Mouse (Mus musculus): Measurements from ENCODE around the gene Enho. TPM values are rescaled to one million over a fixed set of nuclear protein-coding genes. Genes with fewer than 3 reads are reported as not detected.
A peak's percentile ranks its signal among the peaks of the same experiment; 100 is the strongest.

Gene Enho
- polyA plus RNA-seq, 1 experiment from 2014 or later: 32.9 TPM

GRCm38 (mm10) chr4:41638186-41638731 is 1.9 kb downstream of the Enho start:
- Histone ChIP-seq H3K9ac (ENCODE audit: low read length) (no peak overlapping the region), H3K9me3 (ENCODE audit: control insufficient read depth, low read length) (no peaks in the 10 kb centered on the region), H3K4me1 (ENCODE audit: control insufficient read depth, insufficient read depth, low read length) (peaks cover 39% of the 10 kb centered on the region), H3K27ac (ENCODE audit: low read depth, low read length) (no peak overlapping the region), H3K4me3 (ENCODE audit: low read depth, low read length) (no peak overlapping the region), H3K4me2 (no peak overlapping the region; the same call in 1 of the 2 replicates), H3K36me3 (ENCODE audit: control insufficient read depth, insufficient read depth, low read length) (no peaks in the 10 kb centered on the region), H3K27me3 (ENCODE audit: control insufficient read depth, insufficient read depth, low read length) (peaks cover 2% of the 10 kb centered on the region; the same call in 1 of the 2 replicates)
- ATAC-seq (ENCODE audit: low FRiP score): no peak
- peak; percentile 81 for DNase-seq (ENCODE audit: low spot score, missing footprints)
- 90% methylated on average over 10 of the region's 10 CpGs for WGBS

DNA sequence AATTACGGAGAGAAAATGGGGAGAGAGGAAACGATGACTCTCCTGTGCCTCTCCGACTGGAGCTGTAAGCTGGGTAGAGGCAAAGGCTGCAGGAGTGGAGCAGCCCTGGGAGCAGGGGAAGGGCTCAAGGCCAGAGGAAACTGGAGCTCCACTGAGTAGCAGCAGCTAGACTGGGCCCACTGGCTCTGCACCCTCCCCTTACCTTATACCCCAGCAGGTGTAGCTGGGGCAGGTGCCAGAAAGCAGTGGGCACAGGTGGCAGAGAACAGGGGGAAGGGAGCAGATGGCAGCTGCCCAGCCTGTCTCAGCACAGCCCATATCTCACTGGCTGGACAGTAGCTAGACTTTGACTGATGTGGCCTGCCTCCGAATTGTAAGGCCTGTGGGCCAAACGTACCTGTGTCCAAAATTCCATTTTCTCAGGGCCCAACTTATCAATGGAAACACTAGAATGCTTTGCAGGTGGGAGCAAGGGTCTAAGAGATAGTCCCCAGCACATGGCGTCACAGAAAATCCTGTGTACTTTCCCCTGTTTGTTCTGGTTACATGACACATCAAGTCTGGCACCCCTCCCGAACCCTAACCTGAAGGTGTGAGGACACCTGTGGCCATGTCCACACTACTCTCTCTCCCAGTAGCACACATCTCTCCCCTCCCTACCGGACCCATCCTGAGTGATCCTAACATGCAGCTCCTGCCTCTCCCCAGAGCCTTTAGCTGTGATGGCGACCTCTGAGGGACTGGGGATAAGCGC is 3.1 kb downstream of the Enho start:
- WGBS: 88% methylated on average over 10 of the region's 10 CpGs

DNA sequence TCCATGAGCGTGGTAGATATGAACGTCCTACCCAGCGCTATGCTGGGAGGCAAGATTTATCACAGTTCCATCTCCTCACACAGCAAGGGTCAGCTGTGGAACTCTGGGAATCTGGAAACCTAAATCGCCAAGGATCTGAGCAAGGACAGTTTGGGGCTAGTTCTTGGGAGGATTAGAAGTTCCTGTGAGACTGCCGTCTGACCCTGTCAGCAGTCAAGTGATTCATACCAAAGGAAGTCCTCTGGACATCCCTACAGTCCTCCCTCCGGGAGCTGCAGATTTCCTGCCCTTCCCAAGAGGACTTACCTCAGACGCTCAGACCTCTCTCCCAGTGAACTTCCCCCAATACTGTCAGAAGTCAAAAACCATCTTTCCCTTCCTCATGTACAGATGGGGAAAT is 3.8 kb downstream of the Enho start:
- 50% methylated on average over 7 of the region's 7 CpGs for WGBS
- Histone ChIP-seq H3K4me2 (no peak overlapping the region), H3K36me3 (ENCODE audit: control insufficient read depth, insufficient read depth, low read length) (no peaks in the 10 kb centered on the region), H3K9me3 (ENCODE audit: control insufficient read depth, low read length) (no peaks in the 10 kb centered on the region), H3K27ac (ENCODE audit: low read depth, low read length) (no peak overlapping the region), H3K4me1 (ENCODE audit: control insufficient read depth, insufficient read depth, low read length) (peaks cover 51% of the 10 kb centered on the region), H3K9ac (ENCODE audit: low read length) (no peak overlapping the region), H3K4me3 (ENCODE audit: low read depth, low read length) (no peak overlapping the region), H3K27me3 (ENCODE audit: control insufficient read depth, insufficient read depth, low read length) (peaks cover 2% of the 10 kb centered on the region; the same call in 1 of the 2 replicates)
- ATAC-seq (ENCODE audit: low FRiP score) (no peak), DNase-seq (ENCODE audit: low spot score, missing footprints) (no peak)

More for the DNA sequence above, 3.1 kb downstream of the Enho start:
- Histone ChIP-seq H3K9me3 (ENCODE audit: control insufficient read depth, low read length) (no peaks in the 10 kb centered on the region), H3K9ac (ENCODE audit: low read length) (no peak overlapping the region), H3K4me3 (ENCODE audit: low read depth, low read length) (no peak overlapping the region), H3K4me2 (no peak overlapping the region), H3K4me1 (ENCODE audit: control insufficient read depth, insufficient read depth, low read length) (peaks cover 44% of the 10 kb centered on the region), H3K27me3 (ENCODE audit: control insufficient read depth, insufficient read depth, low read length) (peaks cover 2% of the 10 kb centered on the region; the same call in 1 of the 2 replicates), H3K36me3 (ENCODE audit: control insufficient read depth, insufficient read depth, low read length) (no peaks in the 10 kb centered on the region), H3K27ac (ENCODE audit: low read depth, low read length) (no peak overlapping the region)
- ATAC-seq (ENCODE audit: low FRiP score) (no peak), DNase-seq (ENCODE audit: low spot score, missing footprints) (peak; percentile 81)

GRCm38 (mm10) chr4:41635906-41636305 is 4.2 kb downstream of the Enho start:
- Histone ChIP-seq H3K9ac (ENCODE audit: low read length) (no peak overlapping the region), H3K4me2 (no peak overlapping the region), H3K4me1 (ENCODE audit: control insufficient read depth, insufficient read depth, low read length) (peaks cover 56% of the 10 kb centered on the region), H3K4me3 (ENCODE audit: low read depth, low read length) (no peak overlapping the region), H3K27me3 (ENCODE audit: control insufficient read depth, insufficient read depth, low read length) (peaks cover 2% of the 10 kb centered on the region; the same call in 1 of the 2 replicates), H3K36me3 (ENCODE audit: control insufficient read depth, insufficient read depth, low read length) (no peaks in the 10 kb centered on the region), H3K27ac (ENCODE audit: low read depth, low read length) (no peak overlapping the region), H3K9me3 (ENCODE audit: control insufficient read depth, low read length) (no peaks in the 10 kb centered on the region)
- ATAC-seq (ENCODE audit: low FRiP score) (no peak), DNase-seq (ENCODE audit: low spot score, missing footprints) (peak; percentile 85)
- 58% methylated on average over 2 of the region's 2 CpGs for WGBS

GRCm38 (mm10) chr4:41635224-41635623 is 4.9 kb downstream of the Enho start:
- 71% methylated on average over 8 of the region's 8 CpGs for WGBS
- no peak overlapping the region for H3K27ac ChIP-seq (ENCODE audit: low read depth, low read length)
- peaks cover 61% of the 10 kb centered on the region for H3K4me1 ChIP-seq (ENCODE audit: control insufficient read depth, insufficient read depth, low read length)
- DNase-seq (ENCODE audit: low spot score, missing footprints) (peak; percentile 82), ATAC-seq (ENCODE audit: low FRiP score) (no peak)
- H3K27me3 ChIP-seq (ENCODE audit: control insufficient read depth, insufficient read depth, low read length): peaks cover 2% of the 10 kb centered on the region; the same call in 1 of the 2 replicates
- H3K4me2 ChIP-seq: no peak overlapping the region
- no peaks in the 10 kb centered on the region for H3K9me3 ChIP-seq (ENCODE audit: control insufficient read depth, low read length)
- H3K9ac ChIP-seq (ENCODE audit: low read length): no peak overlapping the region
- no peaks in the 10 kb centered on the region for H3K36me3 ChIP-seq (ENCODE audit: control insufficient read depth, insufficient read depth, low read length)
- H3K4me3 ChIP-seq (ENCODE audit: low read depth, low read length): no peak overlapping the region

DNA sequence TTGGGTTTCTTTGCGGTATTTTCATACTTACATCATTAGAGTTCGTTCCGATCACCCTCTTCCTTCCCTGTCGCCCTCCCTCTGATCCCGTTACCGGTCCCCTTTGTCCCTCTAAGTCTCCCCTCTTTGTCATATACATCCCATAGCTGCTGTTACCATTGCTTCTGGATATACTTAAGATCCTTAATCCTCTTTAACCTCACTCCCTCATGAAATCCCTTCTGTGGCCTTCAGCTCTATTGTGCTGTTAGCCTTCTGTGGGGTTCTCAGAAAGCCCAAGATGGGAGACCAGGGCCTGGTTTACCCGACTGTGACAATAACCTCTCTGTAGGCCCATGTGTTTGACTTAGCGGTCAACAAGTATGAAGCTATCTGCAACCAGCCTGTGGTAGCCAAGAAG is 5.5 kb downstream of the Enho start:
- DNase-seq (ENCODE audit: low spot score, missing footprints) (peak; percentile 83), ATAC-seq (ENCODE audit: low FRiP score) (no peak)
- H3K9ac ChIP-seq (ENCODE audit: low read length): no peak overlapping the region
- H3K4me3 ChIP-seq (ENCODE audit: low read depth, low read length): no peak overlapping the region
- peaks cover 2% of the 10 kb centered on the region; the same call in 1 of the 2 replicates for H3K27me3 ChIP-seq (ENCODE audit: control insufficient read depth, insufficient read depth, low read length)
- H3K36me3 ChIP-seq (ENCODE audit: control insufficient read depth, insufficient read depth, low read length): no peaks in the 10 kb centered on the region
- WGBS: 36% methylated on average over 8 of the region's 8 CpGs
- no peaks in the 10 kb centered on the region for H3K9me3 ChIP-seq (ENCODE audit: control insufficient read depth, low read length)
- H3K4me2 ChIP-seq: no peak overlapping the region
- no peak overlapping the region for H3K27ac ChIP-seq (ENCODE audit: low read depth, low read length)
- peaks cover 66% of the 10 kb centered on the region for H3K4me1 ChIP-seq (ENCODE audit: control insufficient read depth, insufficient read depth, low read length)

GRCm38 (mm10) chr4:41633001-41633400 is 7.1 kb downstream of the Enho start:
- Histone ChIP-seq H3K4me2 (no peak overlapping the region), H3K9me3 (ENCODE audit: control insufficient read depth, low read length) (no peaks in the 10 kb centered on the region), H3K4me3 (ENCODE audit: low read depth, low read length) (no peak overlapping the region), H3K27ac (ENCODE audit: low read depth, low read length) (no peak overlapping the region), H3K36me3 (ENCODE audit: control insufficient read depth, insufficient read depth, low read length) (no peaks in the 10 kb centered on the region), H3K4me1 (ENCODE audit: control insufficient read depth, insufficient read depth, low read length) (peaks cover 69% of the 10 kb centered on the region), H3K27me3 (ENCODE audit: control insufficient read depth, insufficient read depth, low read length) (no peaks in the 10 kb centered on the region; the same call in 1 of the 2 replicates), H3K9ac (ENCODE audit: low read length) (no peak overlapping the region)
- 88% methylated on average over 9 of the region's 9 CpGs for WGBS
- DNase-seq (ENCODE audit: low spot score, missing footprints) (no peak), ATAC-seq (ENCODE audit: low FRiP score) (no peak)

DNA sequence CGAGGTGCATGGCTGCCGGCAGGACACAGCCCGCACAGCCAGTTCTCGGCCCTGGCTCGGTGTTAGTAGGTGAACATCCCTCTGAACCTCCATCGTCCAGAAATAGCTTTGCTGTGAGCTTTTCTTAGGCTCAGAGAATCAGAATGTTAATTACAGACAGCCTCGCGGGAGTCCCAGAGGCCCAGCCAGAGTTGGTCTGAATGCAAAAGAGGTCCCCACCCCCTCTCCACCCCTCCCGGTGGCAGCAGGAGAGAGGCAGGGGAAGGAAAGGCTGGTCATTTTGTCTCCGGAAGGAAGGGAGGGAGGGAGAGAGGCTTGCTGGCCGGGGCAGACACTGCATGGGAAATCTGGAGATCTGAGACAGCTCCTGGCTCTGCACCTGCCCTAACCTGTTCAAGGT is 8.7 kb downstream of the Enho start:
- no peaks in the 10 kb centered on the region for H3K36me3 ChIP-seq (ENCODE audit: control insufficient read depth, insufficient read depth, low read length)
- H3K9ac ChIP-seq (ENCODE audit: low read length): peak overlapping the region; percentile 41
- no peaks in the 10 kb centered on the region; the same call in 1 of the 2 replicates for H3K27me3 ChIP-seq (ENCODE audit: control insufficient read depth, insufficient read depth, low read length)
- H3K9me3 ChIP-seq (ENCODE audit: control insufficient read depth, low read length): no peaks in the 10 kb centered on the region
- H3K4me3 ChIP-seq (ENCODE audit: low read depth, low read length): no peak overlapping the region
- ATAC-seq (ENCODE audit: low FRiP score) (peak; percentile 51), DNase-seq (ENCODE audit: low spot score, missing footprints) (peak; percentile 94)
- H3K4me1 ChIP-seq (ENCODE audit: control insufficient read depth, insufficient read depth, low read length): peaks cover 69% of the 10 kb centered on the region
- WGBS: 1% methylated on average over 11 of the region's 11 CpGs
- H3K27ac ChIP-seq (ENCODE audit: low read depth, low read length): peak overlapping the region; percentile 64
- H3K4me2 ChIP-seq: peak overlapping the region; percentile 28; the same call in 1 of the 2 replicates

DNA sequence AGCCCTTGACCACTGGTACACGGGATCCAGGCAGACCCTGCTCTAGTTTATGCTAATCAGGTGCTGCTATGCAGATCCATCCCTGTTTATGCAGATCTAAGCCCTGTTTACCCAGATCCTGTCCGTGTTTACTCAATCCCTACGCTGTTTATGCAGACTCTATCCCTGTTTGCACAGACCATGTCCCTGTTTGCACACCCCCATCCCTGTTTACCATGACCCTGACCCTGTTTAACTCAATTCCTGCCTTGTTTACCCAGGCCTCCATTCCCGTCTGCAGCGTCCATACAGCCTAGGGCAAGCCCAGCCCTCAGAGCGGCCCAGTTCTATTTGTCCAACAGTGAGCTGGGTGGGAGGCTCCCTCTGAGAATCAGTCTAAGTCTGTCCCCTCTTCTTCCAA is 9.9 kb downstream of the Enho start:
- Histone ChIP-seq H3K27me3 (ENCODE audit: control insufficient read depth, insufficient read depth, low read length) (no peaks in the 10 kb centered on the region; the same call in 1 of the 2 replicates), H3K9me3 (ENCODE audit: control insufficient read depth, low read length) (no peaks in the 10 kb centered on the region), H3K9ac (ENCODE audit: low read length) (peak overlapping the region; percentile 4; the same call in 1 of the 2 replicates), H3K36me3 (ENCODE audit: control insufficient read depth, insufficient read depth, low read length) (no peaks in the 10 kb centered on the region), H3K4me1 (ENCODE audit: control insufficient read depth, insufficient read depth, low read length) (peaks cover 59% of the 10 kb centered on the region), H3K4me3 (ENCODE audit: low read depth, low read length) (no peak overlapping the region), H3K27ac (ENCODE audit: low read depth, low read length) (0 out of 2 replicates have a peak overlapping the region, but pooled peaks have one; percentile 0), H3K4me2 (no peak overlapping the region)
- DNase-seq (ENCODE audit: low spot score, missing footprints) (peak; percentile 90), ATAC-seq (ENCODE audit: low FRiP score) (peak; percentile 72)
- 25% methylated on average over 6 of the region's 6 CpGs for WGBS

All from midbrain, embryonic 11.5 days (tissue).